Mouse (Mus musculus): ENCODE results near the gene Tfpt.

- no peak for TF ChIP-seq POLR2A (IDR thresholded peaks at IDR 0.05; ENCODE audit: extremely low read depth, insufficient read depth, low read length)
- TF ChIP-seq CTCF (IDR thresholded peaks at IDR 0.05; ENCODE audit: low read depth, low read length) = peak; percentile 33; the same call in 1 of the 2 replicates
These were observed 22.9 kb downstream of the Tfpt start for GRCm38 (mm10) chr7:3606798-3607197.

All from liver, adult 2 months (tissue).